Comparison of ENCODE assay signal across 30 mouse cellular contexts in the genomic region with DNA sequence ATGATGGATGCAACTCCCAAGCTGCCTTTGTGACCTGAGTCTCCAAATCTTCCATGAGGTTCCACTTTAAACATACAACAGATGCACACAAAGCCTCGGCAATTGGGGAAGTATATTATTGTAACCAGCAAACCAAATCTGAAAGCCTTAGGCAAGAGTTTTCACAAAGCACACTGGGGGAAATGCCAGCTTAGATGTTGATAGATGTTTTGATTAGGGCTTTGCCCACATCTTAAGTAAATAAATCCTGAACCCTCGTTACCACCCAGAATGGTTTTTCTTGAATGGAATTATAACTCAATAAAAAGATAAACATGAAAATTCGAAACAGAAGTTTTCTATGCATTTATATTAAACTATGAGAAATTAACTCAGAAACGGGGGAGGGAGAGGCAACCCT.
"Had no signal": no experiment of that assay in that cellular context is flagged by ENCODE, and none has a peak within 500 bp of the region (broad histone marks: within the 10 kb centered on the region; RNA-seq: fewer than 3 reads in every experiment).

No protein-coding gene starts in this region.

- ATAC-seq: hindbrain, embryonic 16.5 days; inflammation-experienced regulatory T-cells, adult 6 months; intestine, postnatal 0 days; liver, postnatal 0 days had no signal

- H3K4me3 ChIP-seq: gastrocnemius, adult 2 months; heart, embryonic 10.5 days; heart, embryonic 12.5 days; hindbrain, embryonic 10.5 days; hindbrain, embryonic 12.5 days; kidney, embryonic 15.5 days; left cerebral cortex, adult 2 months; limb, embryonic 10.5 days; limb, embryonic 12.5 days; liver, embryonic 13.5 days; liver, embryonic 15.5 days had no signal

- H3K36me3 ChIP-seq: heart, embryonic 10.5 days; heart, embryonic 12.5 days; hindbrain, embryonic 10.5 days; hindbrain, embryonic 12.5 days; kidney, embryonic 15.5 days; limb, embryonic 10.5 days; limb, embryonic 12.5 days; liver, embryonic 13.5 days; liver, embryonic 15.5 days had no signal

- H3K4me1 ChIP-seq: heart, embryonic 10.5 days; hindbrain, embryonic 10.5 days; hindbrain, embryonic 12.5 days; liver, embryonic 13.5 days; liver, embryonic 15.5 days had no signal

- DNase-seq: gastrocnemius, adult 2 months; gastrocnemius, postnatal 10 days; gastrocnemius, postnatal 25 days; heart, adult 18-20 months; heart, postnatal 10 days; heart, postnatal 4 days; kidney, adult 18-20 months; kidney, adult 9 months; kidney, postnatal 14 days; kidney, postnatal 36 days; layer of hippocampus, adult 9-11 months; layer of hippocampus, postnatal 36 days; liver; liver, embryonic 13.5 days; liver, postnatal 0 days had no signal

- H3K9ac ChIP-seq: heart, embryonic 12.5 days; hindbrain, embryonic 12.5 days; hindbrain, embryonic 14.5 days; kidney, embryonic 15.5 days; limb, embryonic 12.5 days; liver, embryonic 13.5 days; liver, embryonic 15.5 days; liver, postnatal 0 days had no signal

- H3K4me2 ChIP-seq: heart, embryonic 12.5 days; hindbrain, embryonic 12.5 days; hindbrain, embryonic 14.5 days; kidney, embryonic 15.5 days; limb, embryonic 12.5 days; liver, embryonic 11.5 days; liver, embryonic 13.5 days; liver, embryonic 15.5 days had no signal

- H3K27me3 ChIP-seq: heart, embryonic 12.5 days; hindbrain, embryonic 12.5 days; kidney, embryonic 15.5 days; limb, embryonic 12.5 days; liver, embryonic 13.5 days; liver, embryonic 15.5 days had no signal

- H3K27ac ChIP-seq: gastrocnemius, adult 2 months; heart, embryonic 10.5 days; hindbrain, embryonic 10.5 days; hindbrain, embryonic 12.5 days; hindbrain, embryonic 14.5 days; kidney, embryonic 15.5 days; kidney, postnatal 0 days; left cerebral cortex, adult 2 months; limb, embryonic 12.5 days; liver, embryonic 13.5 days; liver, embryonic 15.5 days had no signal

- H3K9me3 ChIP-seq: heart, embryonic 10.5 days; heart, embryonic 12.5 days; hindbrain, embryonic 10.5 days; hindbrain, embryonic 12.5 days; kidney, embryonic 15.5 days; limb, embryonic 10.5 days; limb, embryonic 12.5 days; liver, embryonic 13.5 days; liver, embryonic 15.5 days had no signal
